7 mouse cellular contexts compared by ENCODE assay signal in the genomic region with DNA sequence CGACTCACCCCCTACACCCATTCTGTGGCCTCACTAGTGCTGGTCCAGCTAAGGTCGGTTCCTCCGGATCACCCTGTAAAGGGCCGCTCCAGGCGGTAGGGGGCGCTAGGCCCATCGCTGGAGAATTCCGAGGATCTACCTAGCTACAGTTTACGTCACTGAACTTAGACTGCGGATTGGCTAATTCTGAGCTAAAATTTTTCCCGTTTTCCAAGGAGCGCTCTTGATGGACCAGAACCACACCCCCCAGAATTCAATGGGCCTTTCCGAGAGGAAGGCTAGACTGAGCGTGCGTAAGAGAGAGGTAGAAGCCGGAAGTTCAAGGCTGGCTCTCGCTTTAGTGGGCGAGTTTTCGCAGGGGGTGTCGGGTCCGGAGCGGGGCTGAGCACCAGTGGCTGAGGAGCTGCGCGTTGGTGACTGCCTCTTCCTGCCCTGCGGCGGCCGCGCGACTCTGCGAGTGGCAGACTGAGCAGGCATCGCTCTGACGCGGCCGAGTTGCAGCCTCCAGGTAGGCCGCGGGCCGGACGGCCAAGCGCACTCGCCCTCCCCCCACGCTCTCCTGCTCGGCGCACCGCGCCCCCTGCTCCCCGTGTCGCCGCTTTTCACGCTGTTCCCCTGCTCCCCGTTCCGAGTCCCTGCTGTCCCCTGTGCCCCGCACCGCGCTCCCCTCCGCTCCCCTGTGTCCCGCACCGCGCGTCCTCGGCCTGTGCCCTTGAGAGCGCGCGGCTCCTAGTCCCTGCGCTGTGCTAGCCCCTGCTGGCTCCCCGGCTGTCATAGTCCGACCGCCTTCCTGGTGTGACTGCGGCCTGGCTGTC. TPM values are rescaled to one million over a fixed set of nuclear protein-coding genes. Genes with fewer than 3 reads are reported as not detected.
A peak's percentile ranks its signal among the peaks of the same experiment; 100 is the strongest.
DNase-seq lines count a peak whose midpoint lies in the region; ATAC-seq and TF ChIP-seq lines count a peak whose summit lies in the region.

A gene (plus strand): TSS at position 278 of the 815 bp plus-strand sequence.

- under 1% methylated on average over 68 of the region's 68 CpGs for WGBS in embryonic facial prominence, embryonic 10.5 days
- WGBS in intestine, postnatal 0 days, result under 1% methylated on average over 56 of the region's 68 CpGs
- WGBS in midbrain, embryonic 12.5 days, result 1% methylated on average over 68 of the region's 68 CpGs
- under 1% methylated on average over 68 of the region's 68 CpGs for WGBS in small intestine, adult 2 months

- H3K4me1 ChIP-seq in embryonic facial prominence, embryonic 10.5 days, result peaks cover 49% of the 10 kb centered on the region
- H3K4me1 ChIP-seq in intestine, postnatal 0 days (replicated peaks; ENCODE audit: control insufficient read depth, insufficient read depth, low read length), result peaks cover 15% of the 10 kb centered on the region; the same call in 1 of the 2 replicates
- peaks cover 31% of the 10 kb centered on the region for H3K4me1 ChIP-seq in midbrain, embryonic 12.5 days
- H3K4me1 ChIP-seq in small intestine, adult 2 months (ENCODE audit: control insufficient read depth, insufficient read depth, insufficient read length, low read length), result peaks cover 25% of the 10 kb centered on the region

- H3K36me3 ChIP-seq in embryonic facial prominence, embryonic 10.5 days (replicated peaks), result peaks cover 57% of the 10 kb centered on the region
- H3K36me3 ChIP-seq in intestine, postnatal 0 days (ENCODE audit: control insufficient read depth, insufficient read depth), result peaks cover 47% of the 10 kb centered on the region
- peaks cover 40% of the 10 kb centered on the region for H3K36me3 ChIP-seq in midbrain, embryonic 12.5 days
- H3K36me3 ChIP-seq in small intestine, adult 2 months (ENCODE audit: control insufficient read depth, insufficient read depth, low read length), result peaks cover 49% of the 10 kb centered on the region

- peak; percentile 98 for TF ChIP-seq CTCF in intestine, postnatal 0 days (IDR thresholded peaks at IDR 0.05; ENCODE audit: low read depth)
- peak; percentile 97 for TF ChIP-seq CTCF in small intestine, adult 2 months (IDR thresholded peaks at IDR 0.05; ENCODE audit: extremely low read depth, insufficient read length, insufficient replicate concordance, low read depth, low read length)

- intact Hi-C loops in left cerebral cortex, postnatal 4 days (cut with DNase I), result loop anchor here (10.0 kb wide), 1 partner anchor 49 kb away; a partner anchor contains a TSS

- peak; percentile 80 for TF ChIP-seq POLR2A in small intestine, adult 2 months (IDR thresholded peaks at IDR 0.05; ENCODE audit: low read depth, low read length)

- H3K4me3 ChIP-seq in embryonic facial prominence, embryonic 10.5 days, result peak within 1 kb of the TSS; percentile 100
- peak within 1 kb of the TSS; percentile 87 for H3K4me3 ChIP-seq in intestine, postnatal 0 days (ENCODE audit: low read depth, low read length)
- peak within 1 kb of the TSS; percentile 97 for H3K4me3 ChIP-seq in midbrain, embryonic 12.5 days
- peak within 1 kb of the TSS; percentile 88 for H3K4me3 ChIP-seq in small intestine, adult 2 months (ENCODE audit: low read depth, low read length)

- DNase-seq in adrenal gland, postnatal 10 days, result peak; percentile 96
- peak; percentile 94 for DNase-seq in embryonic facial prominence, embryonic 10.5 days (ENCODE audit: low spot score)
- DNase-seq in gonadal fat pad, adult 2 months (ENCODE audit: low read depth), result peak; percentile 94
- peak; percentile 94 for DNase-seq in left cerebral cortex, postnatal 4 days

- peak within 1 kb of the TSS; percentile 93 for H3K27ac ChIP-seq in embryonic facial prominence, embryonic 10.5 days (replicated peaks)
- H3K27ac ChIP-seq in intestine, postnatal 0 days (ENCODE audit: low read depth, low read length), result peak within 1 kb of the TSS; percentile 89
- H3K27ac ChIP-seq in midbrain, embryonic 12.5 days (replicated peaks), result peak within 1 kb of the TSS; percentile 94
- H3K27ac ChIP-seq in small intestine, adult 2 months (ENCODE audit: insufficient read depth, low read depth, low read length), result peak within 1 kb of the TSS; percentile 95

- peaks cover 7% of the 10 kb centered on the region; the same call in 1 of the 2 replicates for H3K9me3 ChIP-seq in embryonic facial prominence, embryonic 10.5 days
- no peaks in the 10 kb centered on the region for H3K9me3 ChIP-seq in intestine, postnatal 0 days (ENCODE audit: control insufficient read depth)
- H3K9me3 ChIP-seq in midbrain, embryonic 12.5 days, result 0 out of 2 replicates have a peak, but pooled peaks cover 2% of the 10 kb centered on the region

- ATAC-seq in intestine, postnatal 0 days, result peak; percentile 87
- ATAC-seq in midbrain, embryonic 12.5 days (ENCODE audit: low FRiP score, low read depth), result peak; percentile 94

- peak within 1 kb of the TSS; percentile 88 for H3K9ac ChIP-seq in intestine, postnatal 0 days (ENCODE audit: low read depth, low read length)
- H3K9ac ChIP-seq in midbrain, embryonic 12.5 days (replicated peaks), result peak within 1 kb of the TSS; percentile 94

- no peaks in the 10 kb centered on the region for H3K27me3 ChIP-seq in embryonic facial prominence, embryonic 10.5 days (replicated peaks; ENCODE audit: low read depth, poor library complexity, severe bottlenecking)
- no peaks in the 10 kb centered on the region for H3K27me3 ChIP-seq in intestine, postnatal 0 days (replicated peaks; ENCODE audit: control insufficient read depth, insufficient read depth, low read length)
- H3K27me3 ChIP-seq in midbrain, embryonic 12.5 days, result no peaks in the 10 kb centered on the region
- no peaks in the 10 kb centered on the region for H3K27me3 ChIP-seq in small intestine, adult 2 months (ENCODE audit: control insufficient read depth, insufficient read depth, low read length)

- peak within 1 kb of the TSS; percentile 74 for H3K4me2 ChIP-seq in intestine, postnatal 0 days (replicated peaks; ENCODE audit: low read depth)
- peak within 1 kb of the TSS; percentile 88 for H3K4me2 ChIP-seq in midbrain, embryonic 12.5 days (replicated peaks)

RNA-seq across cellular contexts. Expression of the gene that starts here (rescaled TPM):
- 100 to 1,000 TPM; 178 to 185 TPM for total RNA-seq in adrenal gland, postnatal 10 days (2021)
- 129 and 131 TPM in 2 replicates for polyA plus RNA-seq in embryonic facial prominence, embryonic 10.5 days (2016; fragmentation: Nextera tagmentation; extraction: Ambion mirVana)
- 226 and 319 TPM in 2 replicates for polyA plus RNA-seq in gonadal fat pad, adult 2 months (2012; rRNA removed)
- polyA plus RNA-seq in intestine, postnatal 0 days (2015; fragmentation: Nextera tagmentation; extraction: Ambion mirVana), result 298 and 301 TPM in 2 replicates
- total RNA-seq in left cerebral cortex, postnatal 4 days (2021), result 10 to 100 TPM; 68.0 to 73.4 TPM
- 156 and 164 TPM in 2 replicates for polyA plus RNA-seq in midbrain, embryonic 12.5 days (2016; fragmentation: Nextera tagmentation; extraction: Ambion mirVana)
- 301 and 397 TPM in 2 replicates for polyA plus RNA-seq in small intestine, adult 2 months (2012; rRNA removed)

Comparison
In these comparisons a context has a peak if more than half of its experiments do, and no peak if none do; other contexts are left out.
1. Peak in every context shown above with its lines: DNase-seq, ATAC-seq, H3K4me3 ChIP-seq and H3K27ac ChIP-seq.